ENCODE assay signal across 23 mouse cellular contexts in genomic region chr11:61024388-61024787, GRCm38 (mm10). TPM values are rescaled to one million over a fixed set of nuclear protein-coding genes. Genes with fewer than 3 reads are reported as not detected.
DNase-seq lines count a peak whose midpoint lies in the region; ATAC-seq and TF ChIP-seq lines count a peak whose summit lies in the region.
"Had no signal": no experiment of that assay in that cellular context is flagged by ENCODE, and none has a peak within 500 bp of the region (broad histone marks: within the 10 kb centered on the region; RNA-seq: fewer than 3 reads in every experiment).

No protein-coding gene starts in this region.

- peaks cover 35% of the 10 kb centered on the region for H3K4me1 ChIP-seq in cerebellum, adult 2 months (ENCODE audit: control insufficient read depth, insufficient read depth, low read length)
- H3K4me1 ChIP-seq in heart, embryonic 16.5 days (ENCODE audit: control insufficient read depth, insufficient read depth, low read length), result peaks cover 38% of the 10 kb centered on the region
- H3K4me1 ChIP-seq in heart, embryonic 12.5 days (replicated peaks), result peaks cover 71% of the 10 kb centered on the region
- H3K4me1 ChIP-seq in midbrain, embryonic 15.5 days, result peaks cover 38% of the 10 kb centered on the region
- H3K4me1 ChIP-seq in midbrain, embryonic 11.5 days (ENCODE audit: control insufficient read depth, insufficient read depth, low read length), result no peaks in the 10 kb centered on the region; the same call in 1 of the 2 replicates

- H3K27ac ChIP-seq in cerebellum, adult 2 months (ENCODE audit: insufficient read depth, low read length), result peak overlapping the region; percentile 90
- peak overlapping the region; percentile 95 for H3K27ac ChIP-seq in heart, embryonic 16.5 days (ENCODE audit: low read length)
- no peak overlapping the region for H3K27ac ChIP-seq in heart, embryonic 12.5 days (ENCODE audit: poor library complexity, severe bottlenecking)
- no peak overlapping the region for H3K27ac ChIP-seq in midbrain, embryonic 15.5 days
- H3K27ac ChIP-seq in midbrain, embryonic 11.5 days (ENCODE audit: low read depth, low read length), result no peak overlapping the region
- H3K27ac ChIP-seq: embryonic facial prominence, embryonic 13.5 days; layer of hippocampus, adult 2 months; liver, embryonic 14.5 days; lung, embryonic 15.5 days; macrophage; midbrain, embryonic 12.5 days had no signal

- no peak for DNase-seq in cerebellum, adult 2 months
- DNase-seq in cerebellum, postnatal 25 days, result no peak
- DNase-seq in midbrain, embryonic 11.5 days (ENCODE audit: low spot score, missing footprints), result no peak
- DNase-seq in natural killer cell, adult 2 months (ENCODE audit: low spot score in 2 of 2), result no peak
- DNase-seq in left cerebral cortex, postnatal 36 days (ENCODE audit: low spot score in 2 of 2), result no peak
- DNase-seq: kidney, adult 2 months; kidney, postnatal 10 days; layer of hippocampus, postnatal 36 days; right cerebral cortex, postnatal 25 days; thymus, postnatal 4 days had no signal

- WGBS in cerebellum, adult 2 months, result 12% methylated on average over 6 of the region's 6 CpGs
- 82% methylated on average over 6 of the region's 6 CpGs for WGBS in heart, embryonic 16.5 days
- WGBS in heart, embryonic 12.5 days, result 78% methylated on average over 6 of the region's 6 CpGs
- 76% methylated on average over 6 of the region's 6 CpGs for WGBS in midbrain, embryonic 15.5 days
- WGBS in midbrain, embryonic 11.5 days, result 84% methylated on average over 6 of the region's 6 CpGs

- TF ChIP-seq POLR2A in cerebellum, adult 2 months (IDR thresholded peaks at IDR 0.05; ENCODE audit: borderline replicate concordance, insufficient read depth, low read length), result no peak

- peak overlapping the region; percentile 63 for H3K4me3 ChIP-seq in cerebellum, adult 2 months (replicated peaks; ENCODE audit: insufficient read depth, low read depth, low read length)
- H3K4me3 ChIP-seq in heart, embryonic 16.5 days (ENCODE audit: low read length), result no peak overlapping the region
- no peak overlapping the region for H3K4me3 ChIP-seq in heart, embryonic 12.5 days
- no peak overlapping the region for H3K4me3 ChIP-seq in midbrain, embryonic 15.5 days
- H3K4me3 ChIP-seq in midbrain, embryonic 11.5 days (ENCODE audit: low read depth, low read length), result no peak overlapping the region
- H3K4me3 ChIP-seq: embryonic facial prominence, embryonic 13.5 days; layer of hippocampus, adult 2 months; lung, embryonic 15.5 days; midbrain, embryonic 12.5 days had no signal

- H3K9me3 ChIP-seq in heart, embryonic 16.5 days (replicated peaks; ENCODE audit: control insufficient read depth, low read length), result no peaks in the 10 kb centered on the region
- no peaks in the 10 kb centered on the region for H3K9me3 ChIP-seq in heart, embryonic 12.5 days (replicated peaks)
- H3K9me3 ChIP-seq in midbrain, embryonic 15.5 days, result no peaks in the 10 kb centered on the region
- no peaks in the 10 kb centered on the region for H3K9me3 ChIP-seq in midbrain, embryonic 11.5 days (ENCODE audit: control insufficient read depth, low read length)
- H3K9me3 ChIP-seq: embryonic facial prominence, embryonic 13.5 days; G1E; lung, embryonic 15.5 days; midbrain, embryonic 12.5 days had no signal

- H3K27me3 ChIP-seq in cerebellum, adult 2 months (ENCODE audit: control insufficient read depth, insufficient read depth, low read length), result no peaks in the 10 kb centered on the region
- H3K27me3 ChIP-seq in heart, embryonic 16.5 days (ENCODE audit: control insufficient read depth, insufficient read depth, low read length), result peaks cover 50% of the 10 kb centered on the region
- peaks cover 55% of the 10 kb centered on the region for H3K27me3 ChIP-seq in heart, embryonic 12.5 days (replicated peaks)
- peaks cover 27% of the 10 kb centered on the region for H3K27me3 ChIP-seq in midbrain, embryonic 15.5 days (replicated peaks)
- peaks cover 47% of the 10 kb centered on the region for H3K27me3 ChIP-seq in midbrain, embryonic 11.5 days (ENCODE audit: control insufficient read depth, insufficient read depth, low read length)

- no peak overlapping the region for H3K4me2 ChIP-seq in heart, embryonic 16.5 days (ENCODE audit: low read depth, low read length)
- H3K4me2 ChIP-seq in heart, embryonic 12.5 days, result no peak overlapping the region
- H3K4me2 ChIP-seq in midbrain, embryonic 15.5 days, result peak overlapping the region; percentile 59; the same call in 1 of the 2 replicates
- H3K4me2 ChIP-seq in midbrain, embryonic 11.5 days, result no peak overlapping the region
- H3K4me2 ChIP-seq: embryonic facial prominence, embryonic 13.5 days; lung, embryonic 15.5 days; midbrain, embryonic 12.5 days had no signal

- no peaks in the 10 kb centered on the region for H3K36me3 ChIP-seq in heart, embryonic 16.5 days (ENCODE audit: control insufficient read depth, insufficient read depth)
- no peaks in the 10 kb centered on the region for H3K36me3 ChIP-seq in heart, embryonic 12.5 days
- no peaks in the 10 kb centered on the region for H3K36me3 ChIP-seq in midbrain, embryonic 15.5 days (replicated peaks)
- H3K36me3 ChIP-seq in midbrain, embryonic 11.5 days (ENCODE audit: control insufficient read depth, insufficient read depth, low read length), result no peaks in the 10 kb centered on the region
- H3K36me3 ChIP-seq: embryonic facial prominence, embryonic 13.5 days; G1E; lung, embryonic 15.5 days; midbrain, embryonic 12.5 days had no signal

- no peak overlapping the region for H3K9ac ChIP-seq in heart, embryonic 16.5 days (ENCODE audit: low read length)
- H3K9ac ChIP-seq in heart, embryonic 12.5 days, result no peak overlapping the region
- H3K9ac ChIP-seq in midbrain, embryonic 15.5 days, result no peak overlapping the region
- no peak overlapping the region for H3K9ac ChIP-seq in midbrain, embryonic 11.5 days (ENCODE audit: low read length)
- H3K9ac ChIP-seq: embryonic facial prominence, embryonic 13.5 days; liver, embryonic 14.5 days; lung, embryonic 15.5 days; midbrain, embryonic 12.5 days had no signal

- intact Hi-C loops in left cerebral cortex, postnatal 36 days (cut with DNase I), result no loop called here

- ATAC-seq in heart, embryonic 16.5 days (replicated peaks; ENCODE audit: extremely low read depth, insufficient read depth, low FRiP score), result no peak
- no peak for ATAC-seq in heart, embryonic 12.5 days (ENCODE audit: insufficient number of reproducible peaks, low FRiP score)
- ATAC-seq in midbrain, embryonic 15.5 days (replicated peaks), result no peak
- no peak for ATAC-seq in midbrain, embryonic 11.5 days (ENCODE audit: low FRiP score)
- ATAC-seq: forebrain, embryonic 16.5 days; inflammation-experienced regulatory T-cells, adult 6 months had no signal

- no peak for TF ChIP-seq CTCF in cerebellum, adult 2 months (IDR thresholded peaks at IDR 0.05; ENCODE audit: borderline replicate concordance, insufficient read depth, low read depth, low read length)

RNA-seq across cellular contexts. Expression of gene Kcnj12, which starts 2.0 kb away (rescaled TPM):
- polyA plus RNA-seq in cerebellum, adult 2 months (2012; rRNA removed), result 80.1 and 87.2 TPM in 2 replicates
- polyA plus RNA-seq in heart, embryonic 16.5 days (2015; fragmentation: Nextera tagmentation; extraction: Ambion mirVana), result 5.7 and 5.9 TPM in 2 replicates
- 3.8 and 4.3 TPM in 2 replicates for polyA plus RNA-seq in heart, embryonic 12.5 days (2016; fragmentation: Nextera tagmentation; extraction: Ambion mirVana)
- polyA plus RNA-seq in midbrain, embryonic 15.5 days (2015; fragmentation: Nextera tagmentation; extraction: Ambion mirVana), result 4.6 and 4.7 TPM in 2 replicates
- 0.16 and 0.33 TPM in 2 replicates for polyA plus RNA-seq in midbrain, embryonic 11.5 days (2014; fragmentation: Nextera tagmentation; extraction: Ambion mirVana)
- 10 to 100 TPM; 17.9 to 18.2 TPM for total RNA-seq in left cerebral cortex, postnatal 36 days (2021)
- total RNA-seq: G1E; neutrophil, adult 5-6 weeks had no signal
- polyA plus RNA-seq: G1E; inflammation-experienced regulatory T-cells, adult 6 months; macrophage had no signal

Comparison
In these comparisons a context has a peak if more than half of its experiments do, and no peak if none do; other contexts are left out.
1. H3K27ac ChIP-seq: peak in cerebellum, adult 2 months (single experiment) and heart, embryonic 16.5 days (single experiment); none in heart, embryonic 12.5 days (single experiment), midbrain, embryonic 15.5 days (single experiment) and midbrain, embryonic 11.5 days (single experiment).
2. RNA of gene Kcnj12, which starts 2.0 kb away (polyA plus RNA-seq): 80.1 to 87.2 TPM in cerebellum, adult 2 months; 5.7 to 5.9 TPM in heart, embryonic 16.5 days, 4.6 to 4.7 TPM in midbrain, embryonic 15.5 days, 3.8 to 4.3 TPM in heart, embryonic 12.5 days and 0.16 to 0.33 TPM in midbrain, embryonic 11.5 days; every median in the first group is over 10 times any median in the second.